Mouse (Mus musculus): Measurements from ENCODE around the gene Nxph3. TPM values are rescaled to one million over a fixed set of nuclear protein-coding genes. Genes with fewer than 3 reads are reported as not detected.
A peak's percentile ranks its signal among the peaks of the same experiment; 100 is the strongest.

The Nxph3 gene
- total RNA-seq, 2 experiments from 2014 or later, result 0.20 to 0.23 TPM

- Histone ChIP-seq H3K27ac (no peak overlapping the region), H3K4me3 (no peak overlapping the region)
- no peak for DNase-seq
- TF ChIP-seq CTCF (IDR thresholded peaks at IDR 0.05), result no peak
- intact Hi-C loops (cut with DNase I), result loop anchor here (5.0 kb wide), 1 partner anchor 214 kb away; no protein-coding TSS in a partner anchor
Observed at GRCm38 (mm10) chr11:95538378-95539104, 24.2 kb upstream of the Nxph3 start.

GRCm38 (mm10) chr11:95533484-95534160 is 19.3 kb upstream of the Nxph3 start:
- 0 out of 2 replicates have a peak, but pooled peaks have one; percentile 99 for TF ChIP-seq CTCF (IDR thresholded peaks at IDR 0.05)
- no peak overlapping the region for H3K4me3 ChIP-seq
- intact Hi-C loops (cut with DNase I), result loop anchor here (1.0 kb wide), 2 partner anchors 53 to 116 kb away; no protein-coding TSS in a partner anchor
- peak; percentile 95 for DNase-seq
- no peak overlapping the region for H3K27ac ChIP-seq

GRCm38 (mm10) chr11:95532353-95533072 is 18.1 kb upstream of the Nxph3 start:
- intact Hi-C loops (cut with DNase I), result loop anchor here (1.0 kb wide), 2 partner anchors 54 to 117 kb away; no protein-coding TSS in a partner anchor
- no peak for DNase-seq
- Histone ChIP-seq H3K4me3 (no peak overlapping the region), H3K27ac (no peak overlapping the region)
- no peak for TF ChIP-seq CTCF (IDR thresholded peaks at IDR 0.05)

- intact Hi-C loops (cut with DNase I), result no loop called here
- no peak for DNase-seq
- Histone ChIP-seq H3K4me3 (no peak overlapping the region), H3K27ac (no peak overlapping the region)
- TF ChIP-seq CTCF (IDR thresholded peaks at IDR 0.05), result no peak
Observed at GRCm38 (mm10) chr11:95528231-95528630, 13.9 kb upstream of the Nxph3 start.

GRCm38 (mm10) chr11:95527307-95527706 is 12.9 kb upstream of the Nxph3 start:
- no peak overlapping the region for H3K27ac ChIP-seq
- DNase-seq, result no peak
- no peak overlapping the region for H3K4me3 ChIP-seq
- intact Hi-C loops (cut with DNase I), result no loop called here
- TF ChIP-seq CTCF (IDR thresholded peaks at IDR 0.05), result no peak

- Histone ChIP-seq H3K4me3 (peak overlapping the region; percentile 61), H3K27ac (no peak overlapping the region)
- intact Hi-C loops (cut with DNase I), result loop anchor here (1.0 to 5.0 kb wide), 3 partner anchors 137 to 405 kb away; partner anchors contain the start of genes Kat7 and Slc35b1
- TF ChIP-seq CTCF (IDR thresholded peaks at IDR 0.05), result peak; percentile 95; the same call in 1 of the 2 replicates
- peak; percentile 81 for DNase-seq
Observed at GRCm38 (mm10) chr11:95521563-95521962, 7.2 kb upstream of the Nxph3 start.

- Histone ChIP-seq H3K4me3 (peak overlapping the region; percentile 61), H3K27ac (no peak overlapping the region)
- intact Hi-C loops (cut with DNase I), result loop anchor here (1.0 to 5.0 kb wide), 4 partner anchors 136 to 404 kb away; partner anchors contain the start of genes Kat7 and Slc35b1
- no peak; the same call in 1 of the 2 replicates for TF ChIP-seq CTCF (IDR thresholded peaks at IDR 0.05)
- peak; percentile 91 for DNase-seq
Observed at GRCm38 (mm10) chr11:95520456-95521072, 6.2 kb upstream of the Nxph3 start.

GRCm38 (mm10) chr11:95519996-95520395 is 5.6 kb upstream of the Nxph3 start:
- TF ChIP-seq CTCF (IDR thresholded peaks at IDR 0.05), result no peak
- no peak for DNase-seq
- no peak overlapping the region for H3K4me3 ChIP-seq
- no peak overlapping the region for H3K27ac ChIP-seq
- intact Hi-C loops (cut with DNase I), result loop anchor here (1.0 to 5.0 kb wide), 3 partner anchors 208 to 403 kb away; partner anchors contain the start of gene Kat7

- no peak for TF ChIP-seq CTCF (IDR thresholded peaks at IDR 0.05)
- Histone ChIP-seq H3K27ac (no peak overlapping the region), H3K4me3 (no peak overlapping the region)
- no peak for DNase-seq
- intact Hi-C loops (cut with DNase I), result no loop called here
Observed at GRCm38 (mm10) chr11:95519299-95519698, 4.9 kb upstream of the Nxph3 start.

- Histone ChIP-seq H3K27ac (no peak overlapping the region), H3K4me3 (no peak overlapping the region)
- no peak for TF ChIP-seq CTCF (IDR thresholded peaks at IDR 0.05)
- intact Hi-C loops (cut with DNase I), result no loop called here
- no peak for DNase-seq
Observed at GRCm38 (mm10) chr11:95517162-95517561, 2.8 kb upstream of the Nxph3 start.

GRCm38 (mm10) chr11:95516491-95516911 is 2.1 kb upstream of the Nxph3 start:
- no peak for DNase-seq
- Histone ChIP-seq H3K4me3 (no peak overlapping the region), H3K27ac (no peak overlapping the region)
- TF ChIP-seq CTCF (IDR thresholded peaks at IDR 0.05), result no peak
- intact Hi-C loops (cut with DNase I), result no loop called here

Data from gastrocnemius, adult 2 months (tissue).